Mouse (Mus musculus): ENCODE data around the gene Vmn2r120. TPM values are rescaled to one million over a fixed set of nuclear protein-coding genes. Genes with fewer than 3 reads are reported as not detected.
"Not testable (repeated sequence)": the region's sequence is repeated elsewhere in the genome, so short reads cannot be mapped to it uniquely, and the experiment has no call there.

The Vmn2r120 gene
- not detected for total RNA-seq (2021)
- long read RNA-seq, experiment 1, result 0 reads
- long read RNA-seq, experiment 2, result 0 reads

GRCm38 (mm10) chr17:57545405-57545804 is at the start of gene Vmn2r120:
Gene Vmn2r120, minus strand, starts transcription at chr17:57545505.
- no peak for DNase-seq (ENCODE audit: low spot score in 2 of 2)

GRCm38 (mm10) chr17:57587273-57587672 is 42.0 kb upstream of the Vmn2r120 start:
- DNase-seq (ENCODE audit: low spot score in 2 of 2), result not testable (repeated sequence)

GRCm38 (mm10) chr17:57574075-57574705 is 28.9 kb upstream of the Vmn2r120 start:
- DNase-seq (ENCODE audit: low spot score in 2 of 2), result no peak

Other genes with a start within 250 kb of the Vmn2r120 start
- 10 to 100 TPM in 1 of 2 experiments, 1 to 10 TPM in 1; 6.0 to 13.8 TPM for gene Adgre1, start 186.8 kb downstream of the Vmn2r120 start, total RNA-seq (2021)
- not detected for gene Gm21834, start 196.7 kb upstream of the Vmn2r120 start, total RNA-seq (2021)
- gene Cntnap5c, start 224.1 kb upstream of the Vmn2r120 start, total RNA-seq (2021), result not detected